In genomic region chr3:145147952-145148351, GRCm38 (mm10) we compare ENCODE assay signal across 21 mouse cellular contexts. TPM values are rescaled to one million over a fixed set of nuclear protein-coding genes. Genes with fewer than 3 reads are reported as not detected.
A peak's percentile ranks its signal among the peaks of the same experiment; 100 is the strongest.
DNase-seq lines count a peak whose midpoint lies in the region.
"Had no signal": no experiment of that assay in that cellular context is flagged by ENCODE, and none has a peak within 500 bp of the region (broad histone marks: within the 10 kb centered on the region; RNA-seq: fewer than 3 reads in every experiment).

No protein-coding gene starts in this region.

- H3K36me3 ChIP-seq in limb, embryonic 10.5 days = peaks cover 31% of the 10 kb centered on the region

- no peaks in the 10 kb centered on the region for H3K4me1 ChIP-seq in limb, embryonic 10.5 days

- no peak overlapping the region for H3K4me3 ChIP-seq in limb, embryonic 10.5 days

- no peaks in the 10 kb centered on the region for H3K27me3 ChIP-seq in limb, embryonic 10.5 days (ENCODE audit: low read depth, poor library complexity, severe bottlenecking)
- H3K27me3 ChIP-seq: CH12.LX, Patski had no signal

- H3K9me3 ChIP-seq in limb, embryonic 10.5 days (replicated peaks) = no peaks in the 10 kb centered on the region
- H3K9me3 ChIP-seq: G1E had no signal

- DNase-seq in adipocyte (ENCODE audit: low spot score) = peak; percentile 78
- peak; percentile 71 for DNase-seq in fat pad, adult 2 months (ENCODE audit: extremely low read depth, low read depth, low spot score)
- DNase-seq in gonadal fat pad, adult 2 months (ENCODE audit: low read depth) = peak; percentile 70
- DNase-seq in kidney, adult 11 months = no peak
- no peak for DNase-seq in limb, embryonic 10.5 days (ENCODE audit: low spot score)
- no peak for DNase-seq in right cerebral cortex, postnatal 36 days (ENCODE audit: low spot score in 2 of 2)
- DNase-seq: adrenal gland, adult 2 months; adrenal gland, adult 8-10 months; adrenal gland, postnatal 14 days; adrenal gland, postnatal 25 days; adrenal gland, postnatal 36 days; B cell, adult 2 months; cerebellum, adult 11 months; cerebellum, adult 11-12 months; cerebellum, adult 18-20 months; cerebellum, adult 2 months had no signal

- no peak overlapping the region for H3K27ac ChIP-seq in limb, embryonic 10.5 days

RNA-seq across cellular contexts. Expression of gene Odf2l, which starts 29.6 kb away (rescaled TPM):
- polyA plus RNA-seq in gonadal fat pad, adult 2 months (2012; rRNA removed) = 4.5 and 5.4 TPM in 2 replicates
- 16.2 and 18.1 TPM in 2 replicates for polyA plus RNA-seq in limb, embryonic 10.5 days (2016; fragmentation: Nextera tagmentation; extraction: Ambion mirVana)

RNA-seq across cellular contexts. Expression of gene Clca2, which starts 48.7 kb away (rescaled TPM):
- 0.63 and 0.96 TPM in 2 replicates for polyA plus RNA-seq in gonadal fat pad, adult 2 months (2012; rRNA removed)
- 0.11 and 0.13 TPM in 2 replicates for polyA plus RNA-seq in limb, embryonic 10.5 days (2016; fragmentation: Nextera tagmentation; extraction: Ambion mirVana)
- polyA plus RNA-seq: activated CD4-positive, CD25-positive, alpha-beta regulatory T cell, adult 4 months; CD4-positive, CD25-positive, alpha-beta regulatory T cell, adult 4 months; cerebellum, adult 2 months; G1E had no signal

Comparison
In these comparisons a context has a peak if more than half of its experiments do, and no peak if none do; other contexts are left out.
1. DNase-seq: peak in adipocyte (single experiment), fat pad, adult 2 months (single experiment) and gonadal fat pad, adult 2 months (single experiment); none in kidney, adult 11 months (single experiment), limb, embryonic 10.5 days (single experiment) and right cerebral cortex, postnatal 36 days (0 of 2).